Mouse (Mus musculus) inflammation-experienced regulatory T-cells, adult 16 weeks (primary cell): ENCODE results near the gene Fancg. TPM values are rescaled to one million over a fixed set of nuclear protein-coding genes. Genes with fewer than 3 reads are reported as not detected.

Source experiments
- polyA plus RNA-seq: library from polyadenylated mRNA; unstranded; fragments of 100-300 nt; shearing (Covaris generic); gene quantifications from one replicate; pipeline ENCODE4 v1.2.1, GENCODE M21; 2017

The Fancg gene
- polyA plus RNA-seq = 31.3 TPM

GRCm38 (mm10) chr4:43010161-43011038 lies at the start of gene Fancg:
Gene Fancg (minus strand): TSS chr4:43010506.

DNA sequence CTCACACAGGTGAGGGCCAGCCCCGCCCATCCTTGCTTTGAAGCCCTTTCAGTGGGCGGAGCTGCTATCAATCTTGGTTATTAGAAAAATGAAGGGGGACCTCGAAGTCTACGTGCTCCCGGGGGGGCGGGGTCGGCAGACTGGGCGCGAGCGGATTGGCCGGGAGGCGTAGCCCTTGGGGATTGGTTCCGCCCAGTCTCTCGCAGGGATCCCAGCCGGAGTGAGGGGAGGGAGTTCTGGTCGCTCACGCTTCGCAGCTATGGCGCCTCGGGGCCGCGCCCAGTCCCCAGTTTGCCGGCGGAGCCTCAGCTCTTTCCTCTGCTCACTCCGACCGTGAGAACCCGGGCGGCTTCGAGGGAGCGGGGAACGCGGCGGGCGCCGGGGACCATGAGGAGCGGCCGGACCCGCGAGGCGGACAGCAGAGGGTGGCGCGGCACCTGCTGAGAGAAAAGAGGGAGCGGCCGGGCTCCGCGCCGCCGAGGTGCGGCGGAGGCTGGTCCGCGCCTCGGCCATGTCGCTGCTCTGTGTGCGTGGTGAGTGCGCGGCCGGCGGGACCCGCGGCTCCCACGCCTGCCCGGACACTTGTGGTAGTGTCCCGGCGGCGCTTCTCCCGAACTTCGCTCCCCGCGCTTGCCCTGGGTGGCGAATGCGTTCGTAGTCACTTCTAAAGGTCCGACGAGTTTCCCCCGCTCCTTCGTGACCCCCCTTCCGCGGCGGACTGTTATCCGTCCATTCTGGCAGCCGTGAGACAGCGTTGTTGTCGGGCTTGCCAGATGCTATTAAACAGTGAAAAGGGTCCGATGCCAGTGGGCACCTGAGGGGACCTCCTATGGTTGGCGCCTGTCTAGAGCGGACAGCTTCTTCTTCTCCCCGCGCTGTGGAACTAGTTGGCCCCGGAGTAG lies 48.7 kb upstream of the Fancg start, which contains the start of gene Unc13b:
Gene Unc13b, plus strand, starts transcription at position 201 of the 902 bp plus-strand sequence.

GRCm38 (mm10) chr4:43045659-43046302 lies 35.5 kb upstream of the Fancg start, which contains the start of gene Fam214b:
Gene Fam214b (minus strand): TSS chr4:43046220.

GRCm38 (mm10) chr4:43031237-43031995 lies 21.1 kb upstream of the Fancg start, which contains the start of gene Stoml2:
Gene Stoml2 (minus strand): TSS chr4:43031710.

GRCm38 (mm10) chr4:43025084-43025960 lies 15.0 kb upstream of the Fancg start, which contains the start of gene Pigo:
Gene Pigo (minus strand): TSS chr4:43025819.

DNA sequence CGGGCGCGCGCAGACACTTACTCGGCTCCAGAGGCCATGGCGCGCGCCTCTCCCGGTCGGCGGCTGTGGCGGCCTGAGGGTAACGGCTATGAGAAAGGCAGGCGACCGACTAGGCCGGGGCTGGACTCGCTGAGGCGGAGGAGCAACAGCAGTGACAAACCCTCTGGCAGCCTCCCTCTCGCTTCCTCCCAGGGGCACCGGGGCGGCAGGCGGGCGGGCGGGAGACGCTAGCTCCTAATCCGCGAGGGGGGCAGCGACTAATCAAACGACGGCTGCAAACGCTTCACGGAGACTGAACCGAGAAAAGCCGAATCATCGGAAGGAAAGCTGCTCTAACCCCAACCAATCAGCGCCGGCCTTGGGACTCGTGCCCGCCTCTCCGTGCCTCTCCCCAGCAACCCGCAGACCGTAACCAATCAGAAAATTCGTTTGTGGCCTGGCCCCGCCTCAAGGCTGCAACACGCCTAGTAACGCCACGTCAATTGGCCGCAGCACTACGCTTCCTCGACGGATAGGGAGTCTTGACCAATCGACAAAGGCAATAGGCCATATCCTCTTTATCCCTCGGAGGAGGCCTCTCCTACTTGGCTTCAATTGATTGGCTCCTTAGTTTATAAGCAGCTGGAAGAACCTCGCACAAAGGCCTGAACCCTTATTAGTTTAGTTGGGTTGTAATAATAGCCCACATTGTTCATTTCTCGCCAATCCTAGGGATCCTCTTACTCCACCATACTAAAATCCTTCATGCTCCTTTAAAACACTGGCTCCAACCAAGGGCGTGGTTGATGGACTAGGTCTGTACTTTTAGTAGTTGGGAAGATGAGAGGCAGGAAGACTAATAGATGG lies 9.9 kb downstream of the Fancg start, which contains the start of gene Vcp:
Gene Vcp, minus strand, starts transcription at position 367 of the 846 bp plus-strand sequence.

GRCm38 (mm10) chr4:42969304-42969703 lies 41.0 kb downstream of the Fancg start, which contains the start of gene 1700022I11Rik:
Gene 1700022I11Rik (plus strand): TSS chr4:42969604.

Other genes with a start within 250 kb of the Fancg start
- gene Ccl21a, start 236.5 kb downstream of the Fancg start, polyA plus RNA-seq = not detected
- not detected for gene Fam205a1, start 156.6 kb downstream of the Fancg start, polyA plus RNA-seq
- gene Gm12394, start 153.7 kb downstream of the Fancg start, polyA plus RNA-seq = not detected
- gene Fam205c, start 136.3 kb downstream of the Fancg start, polyA plus RNA-seq = not detected
- not detected for gene Phf24, start 93.8 kb downstream of the Fancg start, polyA plus RNA-seq
- 11.7 TPM for gene Dnajb5, start 60.7 kb downstream of the Fancg start, polyA plus RNA-seq
- gene 1700022I11Rik, start 40.9 kb downstream of the Fancg start, polyA plus RNA-seq = 0.30 TPM
- gene Vcp, start 10.0 kb downstream of the Fancg start, polyA plus RNA-seq = 464 TPM
- 49.0 TPM for gene Pigo, start 15.3 kb upstream of the Fancg start, polyA plus RNA-seq
- 193 TPM for gene Stoml2, start 21.2 kb upstream of the Fancg start, polyA plus RNA-seq
- 12.3 TPM for gene Fam214b, start 35.7 kb upstream of the Fancg start, polyA plus RNA-seq
- 0.46 TPM for gene Unc13b, start 48.4 kb upstream of the Fancg start, polyA plus RNA-seq